Mouse (Mus musculus) midbrain, postnatal 0 days (tissue): ENCODE measurements at regions not wholly inside any gene's neighbourhood (a gene's known extent, or its start where the extent isn't known, plus 50 kb on each side); places are given as distances from the start of the nearest gene placed in this dataset.

Experiments used
- ATAC-seq: fragments of 200-750 bp; cut with Nextera tagmentation; 2 replicates; pipeline ENCODE4 v1.8.0; 2017; ENCODE audit warnings: moderate number of reproducible peaks, mild to moderate bottlenecking, moderate TSS enrichment, moderate library complexity; ENCODE audit not compliant: low FRiP score
- DNase-seq: peaks from one replicate; pipeline ENCODE4 v3.0.0-alpha.2; 2015; ENCODE audit warnings: low spot score
- H3K27ac ChIP-seq: fragments of 300-500 bp; sonication (generic); 2 replicates; pipeline ENCODE4 v1.5.1; 2014; ENCODE audit warnings: low read depth, mild to moderate bottlenecking, low read length, mixed read lengths
- H3K27me3 ChIP-seq: fragments of 300-500 bp; sonication (generic); 2 replicates; pipeline ENCODE4 v1.6.1; 2014; ENCODE audit warnings: low read length, control low read depth, mixed read lengths; ENCODE audit not compliant: insufficient read depth
- H3K36me3 ChIP-seq: fragments of 300-500 bp; sonication (generic); 2 replicates; pipeline ENCODE4 v1.6.1; 2014; ENCODE audit warnings: low read length, control low read depth, mixed read lengths; ENCODE audit not compliant: insufficient read depth
- H3K4me1 ChIP-seq: fragments of 300-500 bp; sonication (generic); 2 replicates; pipeline ENCODE4 v1.6.1; 2014; ENCODE audit warnings: mild to moderate bottlenecking, control low read depth, antibody characterized with exemption, low read length, mixed read lengths; ENCODE audit not compliant: insufficient read depth
- H3K4me2 ChIP-seq: fragments of 300-500 bp; sonication (generic); 2 replicates; pipeline ENCODE4 v1.6.1; 2014; ENCODE audit warnings: low read depth, mild to moderate bottlenecking, low read length, mixed read lengths; ENCODE audit not compliant: poor library complexity, severe bottlenecking
- H3K4me3 ChIP-seq: fragments of 300-500 bp; sonication (generic); 2 replicates; pipeline ENCODE4 v1.5.1; 2014; ENCODE audit warnings: low read depth, mild to moderate bottlenecking, low read length, moderate library complexity
- H3K9ac ChIP-seq: fragments of 300-500 bp; sonication (generic); replicated peaks from 2 replicates; pipeline ENCODE4 v1.6.1; 2014; ENCODE audit warnings: mild to moderate bottlenecking, low read length, moderate library complexity, mixed read lengths; ENCODE audit not compliant: poor library complexity, severe bottlenecking
- H3K9me3 ChIP-seq: fragments of 300-500 bp; sonication (generic); 2 replicates; pipeline ENCODE4 v1.6.1; 2016; ENCODE audit warnings: low read length, control low read depth
- CTCF ChIP-seq: IDR thresholded peaks from 2 replicates; pipeline ENCODE4 v1.5.1; 2016; ENCODE audit warnings: antibody characterized with exemption, mild to moderate bottlenecking
- WGBS: fragments of 180-500 bp; shearing (Covaris S2); extraction: QIAGEN DNeasy Blood & Tissue Kit; methylation state at CpG from one replicate; pipeline ENCODE4 v1.1.7; 2014; 5-methylcytosine and 5-hydroxymethylcytosine counted together

- no peak overlapping the region for H3K4me3 ChIP-seq
- H3K27me3 ChIP-seq, result no peaks in the 10 kb centered on the region
- ATAC-seq (no peak), DNase-seq (peak; percentile 62)
- no peaks in the 10 kb centered on the region for H3K9me3 ChIP-seq
- TF ChIP-seq CTCF, result no peak
- 80% methylated on average over 2 of the region's 2 CpGs for WGBS
- H3K27ac ChIP-seq, result no peak overlapping the region
- no peaks in the 10 kb centered on the region for H3K36me3 ChIP-seq
- 0 out of 2 replicates have a peak, but pooled peaks cover 4% of the 10 kb centered on the region for H3K4me1 ChIP-seq
- H3K4me2 ChIP-seq, result no peak overlapping the region
- no peak overlapping the region for H3K9ac ChIP-seq
Measured at GRCm38 (mm10) chr13:53717086-53717485, 244.2 kb upstream of the Msx2 start.

- Histone ChIP-seq H3K4me1 (no peaks in the 10 kb centered on the region), H3K4me3 (no peak overlapping the region), H3K4me2 (no peak overlapping the region), H3K9ac (no peak overlapping the region), H3K27ac (no peak overlapping the region), H3K9me3 (no peaks in the 10 kb centered on the region), H3K27me3 (no peaks in the 10 kb centered on the region), H3K36me3 (no peaks in the 10 kb centered on the region)
- no peak for ATAC-seq
- 61% methylated on average over 10 of the region's 10 CpGs for WGBS
- no peak for TF ChIP-seq CTCF
- DNase-seq, result peak; percentile 65
Measured at GRCm38 (mm10) chr13:53709062-53709461, 236.2 kb upstream of the Msx2 start.

- H3K4me3 ChIP-seq, result no peak overlapping the region
- H3K27ac ChIP-seq, result no peak overlapping the region
- no peak overlapping the region for H3K9ac ChIP-seq
- no peak overlapping the region for H3K4me2 ChIP-seq
- no peaks in the 10 kb centered on the region for H3K9me3 ChIP-seq
- no peaks in the 10 kb centered on the region for H3K4me1 ChIP-seq
- TF ChIP-seq CTCF, result no peak
- no peak for DNase-seq
- 88% methylated on average over 17 of the region's 17 CpGs for WGBS
- H3K36me3 ChIP-seq, result no peaks in the 10 kb centered on the region
- ATAC-seq, result no peak
- no peaks in the 10 kb centered on the region for H3K27me3 ChIP-seq
Measured at GRCm38 (mm10) chr13:53707548-53707947, 234.7 kb upstream of the Msx2 start.

GRCm38 (mm10) chr13:53704104-53704503 is 231.2 kb upstream of the Msx2 start:
- no peaks in the 10 kb centered on the region for H3K9me3 ChIP-seq
- DNase-seq, result no peak
- no peak overlapping the region for H3K9ac ChIP-seq
- no peak overlapping the region for H3K4me3 ChIP-seq
- H3K4me1 ChIP-seq, result no peaks in the 10 kb centered on the region
- TF ChIP-seq CTCF, result no peak
- ATAC-seq, result no peak
- WGBS, result 93% methylated on average over 11 of the region's 11 CpGs
- H3K4me2 ChIP-seq, result no peak overlapping the region
- no peaks in the 10 kb centered on the region for H3K27me3 ChIP-seq
- no peak overlapping the region for H3K27ac ChIP-seq
- no peaks in the 10 kb centered on the region for H3K36me3 ChIP-seq

- H3K9ac ChIP-seq, result no peak overlapping the region
- ATAC-seq (no peak), DNase-seq (no peak)
- H3K4me3 ChIP-seq, result no peak overlapping the region
- H3K27ac ChIP-seq, result no peak overlapping the region
- no peaks in the 10 kb centered on the region for H3K27me3 ChIP-seq
- no peaks in the 10 kb centered on the region for H3K9me3 ChIP-seq
- no peaks in the 10 kb centered on the region for H3K4me1 ChIP-seq
- H3K4me2 ChIP-seq, result no peak overlapping the region
- no peaks in the 10 kb centered on the region for H3K36me3 ChIP-seq
- 49% methylated on average over 3 of the region's 3 CpGs for WGBS
- TF ChIP-seq CTCF, result no peak
Measured at GRCm38 (mm10) chr13:53700236-53700635, 227.4 kb upstream of the Msx2 start.

- Histone ChIP-seq H3K27ac (no peak overlapping the region), H3K4me1 (no peaks in the 10 kb centered on the region), H3K36me3 (no peaks in the 10 kb centered on the region), H3K4me2 (no peak overlapping the region), H3K9ac (no peak overlapping the region), H3K4me3 (no peak overlapping the region), H3K27me3 (no peaks in the 10 kb centered on the region), H3K9me3 (no peaks in the 10 kb centered on the region)
- TF ChIP-seq CTCF, result no peak
- ATAC-seq, result no peak
- no peak for DNase-seq
- WGBS, result 40% methylated on average over 6 of the region's 6 CpGs
Measured at GRCm38 (mm10) chr13:53697954-53698353, 225.1 kb upstream of the Msx2 start.
